29 mouse cellular contexts compared by ENCODE assay signal in genomic region chr14:48148615-48149014, GRCm38 (mm10). TPM values are rescaled to one million over a fixed set of nuclear protein-coding genes. Genes with fewer than 3 reads are reported as not detected.
A peak's percentile ranks its signal among the peaks of the same experiment; 100 is the strongest.
DNase-seq lines count a peak whose midpoint lies in the region; ATAC-seq lines count a peak whose summit lies in the region.
"Had no signal": no experiment of that assay in that cellular context is flagged by ENCODE, and none has a peak within 500 bp of the region (broad histone marks: within the 10 kb centered on the region; RNA-seq: fewer than 3 reads in every experiment).

No protein-coding gene starts in this region.

- peak; percentile 58; the same call in 1 of the 2 replicates for ATAC-seq in kidney, embryonic 15.5 days (replicated peaks; ENCODE audit: low FRiP score)
- no peak for ATAC-seq in kidney, embryonic 14.5 days (ENCODE audit: low FRiP score, low TSS enrichment)
- peak; percentile 73 for ATAC-seq in granulocyte monocyte progenitor cell, adult 5-6 weeks (replicated peaks; ENCODE audit: poor library complexity, severe bottlenecking)
- ATAC-seq: activated CD4-positive, CD25-positive, alpha-beta regulatory T cell, adult 4 months; CD4-positive, CD25-positive, alpha-beta regulatory T cell, adult 4 months; forebrain, embryonic 14.5 days; forebrain, embryonic 16.5 days; Patski had no signal

- WGBS in kidney, embryonic 15.5 days: 43% methylated on average over 6 of the region's 6 CpGs
- 42% methylated on average over 6 of the region's 6 CpGs for WGBS in kidney, embryonic 14.5 days

- H3K27ac ChIP-seq in kidney, embryonic 15.5 days: no peak overlapping the region
- no peak overlapping the region for H3K27ac ChIP-seq in kidney, embryonic 14.5 days (ENCODE audit: low read depth, low read length)
- H3K27ac ChIP-seq: embryonic facial prominence, embryonic 13.5 days; embryonic facial prominence, embryonic 15.5 days; forebrain, embryonic 10.5 days; forebrain, embryonic 12.5 days had no signal

- H3K36me3 ChIP-seq in kidney, embryonic 15.5 days: no peaks in the 10 kb centered on the region
- H3K36me3 ChIP-seq in kidney, embryonic 14.5 days (ENCODE audit: control insufficient read depth, insufficient read depth, low read length): no peaks in the 10 kb centered on the region
- H3K36me3 ChIP-seq: embryonic facial prominence, embryonic 13.5 days; embryonic facial prominence, embryonic 15.5 days; forebrain, embryonic 10.5 days; forebrain, embryonic 12.5 days; G1E had no signal

- no peak overlapping the region for H3K9ac ChIP-seq in kidney, embryonic 15.5 days
- no peak overlapping the region for H3K9ac ChIP-seq in kidney, embryonic 14.5 days (ENCODE audit: low read depth, low read length)
- H3K9ac ChIP-seq: embryonic facial prominence, embryonic 13.5 days; embryonic facial prominence, embryonic 15.5 days; forebrain, embryonic 12.5 days had no signal

- peaks cover 4% of the 10 kb centered on the region; the same call in 1 of the 2 replicates for H3K27me3 ChIP-seq in kidney, embryonic 15.5 days
- H3K27me3 ChIP-seq in kidney, embryonic 14.5 days (ENCODE audit: control insufficient read depth, insufficient read depth, low read length): no peaks in the 10 kb centered on the region
- H3K27me3 ChIP-seq: CH12.LX; embryonic facial prominence, embryonic 13.5 days; embryonic facial prominence, embryonic 15.5 days; forebrain, embryonic 12.5 days; Patski had no signal

- DNase-seq in lung, postnatal 25 days (ENCODE audit: low spot score): peak; percentile 19
- DNase-seq in lung, adult 18-20 months: no peak
- DNase-seq in adipocyte (ENCODE audit: low spot score): no peak
- DNase-seq: adrenal gland, adult 2 months; adrenal gland, postnatal 10 days; adrenal gland, postnatal 25 days; B cell, adult 2 months; cerebellum, adult 11 months; cerebellum, adult 18-20 months; cerebellum, adult 8-10 months; cerebellum, adult 9-11 months; cerebellum, postnatal 14 days; cerebellum, postnatal 36 days; embryo, embryonic 11 days had no signal

- H3K4me3 ChIP-seq in kidney, embryonic 15.5 days (replicated peaks): no peak overlapping the region
- H3K4me3 ChIP-seq in kidney, embryonic 14.5 days (ENCODE audit: low read length): no peak overlapping the region
- H3K4me3 ChIP-seq: embryonic facial prominence, embryonic 13.5 days; embryonic facial prominence, embryonic 15.5 days; erythroblast, embryonic 14.5 days; forebrain, embryonic 10.5 days; forebrain, embryonic 12.5 days had no signal

- no peak overlapping the region for H3K4me2 ChIP-seq in kidney, embryonic 15.5 days
- no peak overlapping the region for H3K4me2 ChIP-seq in kidney, embryonic 14.5 days (replicated peaks; ENCODE audit: low read depth, low read length)
- H3K4me2 ChIP-seq: embryonic facial prominence, embryonic 13.5 days; embryonic facial prominence, embryonic 15.5 days; forebrain, embryonic 12.5 days had no signal

- peaks cover 9% of the 10 kb centered on the region; the same call in 1 of the 2 replicates for H3K4me1 ChIP-seq in kidney, embryonic 15.5 days
- no peaks in the 10 kb centered on the region for H3K4me1 ChIP-seq in kidney, embryonic 14.5 days (ENCODE audit: control insufficient read depth, insufficient read depth, low read length)

- H3K9me3 ChIP-seq in kidney, embryonic 15.5 days (replicated peaks): no peaks in the 10 kb centered on the region
- H3K9me3 ChIP-seq in kidney, embryonic 14.5 days (ENCODE audit: control insufficient read depth, low read length): no peaks in the 10 kb centered on the region
- H3K9me3 ChIP-seq: embryonic facial prominence, embryonic 13.5 days; embryonic facial prominence, embryonic 15.5 days; forebrain, embryonic 10.5 days; forebrain, embryonic 12.5 days; G1E had no signal

RNA-seq across cellular contexts. Expression of gene Peli2, which starts 28.0 kb away (rescaled TPM):
- 7.1 and 8.2 TPM in 2 replicates for polyA plus RNA-seq in kidney, embryonic 15.5 days (2015; fragmentation: Nextera tagmentation; extraction: Ambion mirVana)
- polyA plus RNA-seq in kidney, embryonic 14.5 days (2014; fragmentation: Nextera tagmentation; extraction: Ambion mirVana): 6.1 and 10.8 TPM in 2 replicates
- 8.7 and 13.1 TPM in 2 replicates for total RNA-seq in granulocyte monocyte progenitor cell, adult 5-6 weeks (2014; fragmentation: Nextera tagmentation)
- 6.3 and 9.9 TPM in 2 replicates for total RNA-seq in granulocyte monocyte progenitor cell, adult 5-6 weeks (2017)
- total RNA-seq: CH12.LX had no signal
- polyA plus RNA-seq: erythroblast, embryonic 14.5 days; G1E had no signal
